Mouse (Mus musculus) liver, embryonic 16.5 days (tissue): Measurements from ENCODE around the gene Klc1. TPM values are rescaled to one million over a fixed set of nuclear protein-coding genes. Genes with fewer than 3 reads are reported as not detected.

ENCODE experiments used
- ATAC-seq: fragments of 200-750 bp; cut with Nextera tagmentation; 2 replicates; pipeline ENCODE4 v1.8.0; 2017; ENCODE audit warnings: low read depth, mild to moderate bottlenecking, moderate number of reproducible peaks, moderate library complexity
- H3K27ac ChIP-seq: fragments of 300-500 bp; sonication (generic); 2 replicates; pipeline ENCODE4 v1.5.1; 2014; ENCODE audit warnings: mild to moderate bottlenecking, low read length
- H3K27me3 ChIP-seq: fragments of 300-500 bp; sonication (generic); 2 replicates; pipeline ENCODE4 v1.6.1; 2014; ENCODE audit warnings: low read depth, low read length, mixed read lengths; ENCODE audit not compliant: control insufficient read depth, insufficient read depth
- H3K36me3 ChIP-seq: fragments of 300-500 bp; sonication (generic); 2 replicates; pipeline ENCODE4 v1.6.1; 2014; ENCODE audit warnings: mild to moderate bottlenecking; ENCODE audit not compliant: control insufficient read depth, insufficient read depth
- H3K4me1 ChIP-seq: fragments of 300-500 bp; sonication (generic); 2 replicates; pipeline ENCODE4 v1.6.1; 2014; ENCODE audit warnings: low read depth, low read length, mixed read lengths; ENCODE audit not compliant: control insufficient read depth
- H3K4me2 ChIP-seq: fragments of 300-500 bp; sonication (generic); 2 replicates; pipeline ENCODE4 v1.6.1; 2014; ENCODE audit warnings: low read depth, low read length, mixed read lengths
- H3K4me3 ChIP-seq: fragments of 300-500 bp; sonication (generic); 2 replicates; pipeline ENCODE4 v1.5.1; 2014; ENCODE audit warnings: low read depth, mild to moderate bottlenecking, low read length
- H3K9ac ChIP-seq: fragments of 300-500 bp; sonication (generic); 2 replicates; pipeline ENCODE4 v1.6.1; 2014; ENCODE audit warnings: low read depth, low read length
- H3K9me3 ChIP-seq: fragments of 300-500 bp; sonication (generic); replicated peaks from 2 replicates; pipeline ENCODE4 v1.6.1; 2016; ENCODE audit warnings: low read length; ENCODE audit not compliant: control insufficient read depth
- WGBS: fragments of 180-500 bp; shearing (Covaris S2); extraction: QIAGEN DNeasy Blood & Tissue Kit; methylation state at CpG from one replicate; pipeline ENCODE4 v1.1.7; 2014; ENCODE audit not compliant: insufficient replicate concordance; 5-methylcytosine and 5-hydroxymethylcytosine counted together
- polyA plus RNA-seq: library from polyadenylated mRNA; unstranded; fragments of >200 nt; fragmentation: Nextera tagmentation; extraction: Ambion mirVana; gene quantifications from 2 replicates; pipeline ENCODE4 v1.2.1, GENCODE M21; 2015

Gene Klc1
- polyA plus RNA-seq, 1 experiment from 2014 or later, result 14.5 TPM

- no peak for ATAC-seq
- Histone ChIP-seq H3K4me3 (no peak overlapping the region), H3K36me3 (no peaks in the 10 kb centered on the region), H3K4me1 (peaks cover 21% of the 10 kb centered on the region), H3K27me3 (no peaks in the 10 kb centered on the region), H3K9me3 (no peaks in the 10 kb centered on the region), H3K9ac (no peak overlapping the region), H3K27ac (no peak overlapping the region), H3K4me2 (no peak overlapping the region)
- 71% methylated on average over 7 of the region's 7 CpGs for WGBS
These were observed 1.8 kb downstream of the Klc1 start for GRCm38 (mm10) chr12:111760306-111760908.

- H3K9ac ChIP-seq, result no peak overlapping the region
- no peaks in the 10 kb centered on the region for H3K9me3 ChIP-seq
- no peaks in the 10 kb centered on the region for H3K36me3 ChIP-seq
- 88% methylated on average over 13 of the region's 13 CpGs for WGBS
- no peaks in the 10 kb centered on the region for H3K27me3 ChIP-seq
- H3K27ac ChIP-seq, result no peak overlapping the region
- H3K4me1 ChIP-seq, result peaks cover 32% of the 10 kb centered on the region
- ATAC-seq, result no peak
- no peak overlapping the region for H3K4me3 ChIP-seq
- H3K4me2 ChIP-seq, result no peak overlapping the region
These were observed 4.1 kb downstream of the Klc1 start for GRCm38 (mm10) chr12:111762620-111763280.

- peaks cover 14% of the 10 kb centered on the region for H3K4me1 ChIP-seq
- no peak overlapping the region for H3K4me3 ChIP-seq
- H3K27me3 ChIP-seq, result no peaks in the 10 kb centered on the region
- ATAC-seq, result no peak
- no peaks in the 10 kb centered on the region for H3K9me3 ChIP-seq
- no peak overlapping the region for H3K4me2 ChIP-seq
- WGBS, result 73% methylated on average over 16 of the region's 16 CpGs
- no peak overlapping the region for H3K27ac ChIP-seq
- no peak overlapping the region for H3K9ac ChIP-seq
- no peaks in the 10 kb centered on the region for H3K36me3 ChIP-seq
These were observed 7.9 kb downstream of the Klc1 start for GRCm38 (mm10) chr12:111766313-111767236.

GRCm38 (mm10) chr12:111768322-111768928 lies 9.8 kb downstream of the Klc1 start:
- no peak for ATAC-seq
- WGBS, result 78% methylated on average over 10 of the region's 10 CpGs
- no peak overlapping the region for H3K4me3 ChIP-seq
- H3K4me2 ChIP-seq, result no peak overlapping the region
- peaks cover 11% of the 10 kb centered on the region for H3K4me1 ChIP-seq
- no peaks in the 10 kb centered on the region; the same call in 1 of the 2 replicates for H3K36me3 ChIP-seq
- no peaks in the 10 kb centered on the region for H3K27me3 ChIP-seq
- no peaks in the 10 kb centered on the region for H3K9me3 ChIP-seq
- H3K27ac ChIP-seq, result no peak overlapping the region
- H3K9ac ChIP-seq, result no peak overlapping the region

GRCm38 (mm10) chr12:111769306-111769705 lies 10.7 kb downstream of the Klc1 start:
- H3K4me2 ChIP-seq, result no peak overlapping the region
- H3K4me1 ChIP-seq, result peaks cover 11% of the 10 kb centered on the region
- H3K9me3 ChIP-seq, result no peaks in the 10 kb centered on the region
- 39% methylated on average over 10 of the region's 10 CpGs for WGBS
- H3K9ac ChIP-seq, result no peak overlapping the region
- peaks cover 4% of the 10 kb centered on the region for H3K36me3 ChIP-seq
- H3K4me3 ChIP-seq, result no peak overlapping the region
- no peaks in the 10 kb centered on the region for H3K27me3 ChIP-seq
- H3K27ac ChIP-seq, result no peak overlapping the region
- no peak for ATAC-seq

- H3K4me2 ChIP-seq, result no peak overlapping the region
- no peak overlapping the region for H3K4me3 ChIP-seq
- peaks cover 11% of the 10 kb centered on the region for H3K4me1 ChIP-seq
- H3K36me3 ChIP-seq, result peaks cover 10% of the 10 kb centered on the region
- 68% methylated on average over 9 of the region's 9 CpGs for WGBS
- H3K27ac ChIP-seq, result no peak overlapping the region
- no peak overlapping the region for H3K9ac ChIP-seq
- ATAC-seq, result no peak
- no peaks in the 10 kb centered on the region for H3K27me3 ChIP-seq
- H3K9me3 ChIP-seq, result no peaks in the 10 kb centered on the region
These were observed 11.3 kb downstream of the Klc1 start for GRCm38 (mm10) chr12:111769816-111770577.

GRCm38 (mm10) chr12:111770651-111771050 lies 12.0 kb downstream of the Klc1 start:
- no peak overlapping the region for H3K4me3 ChIP-seq
- no peak for ATAC-seq
- no peak overlapping the region for H3K27ac ChIP-seq
- peaks cover 11% of the 10 kb centered on the region for H3K4me1 ChIP-seq
- 79% methylated on average over 10 of the region's 10 CpGs for WGBS
- no peak overlapping the region for H3K9ac ChIP-seq
- peaks cover 14% of the 10 kb centered on the region for H3K36me3 ChIP-seq
- H3K4me2 ChIP-seq, result no peak overlapping the region
- no peaks in the 10 kb centered on the region for H3K9me3 ChIP-seq
- no peaks in the 10 kb centered on the region for H3K27me3 ChIP-seq

GRCm38 (mm10) chr12:111774156-111774555 lies 15.5 kb downstream of the Klc1 start:
- no peak overlapping the region for H3K27ac ChIP-seq
- no peak overlapping the region for H3K4me3 ChIP-seq
- no peaks in the 10 kb centered on the region for H3K27me3 ChIP-seq
- no peaks in the 10 kb centered on the region for H3K9me3 ChIP-seq
- no peak overlapping the region for H3K4me2 ChIP-seq
- H3K36me3 ChIP-seq, result peaks cover 25% of the 10 kb centered on the region
- H3K4me1 ChIP-seq, result no peaks in the 10 kb centered on the region; the same call in 1 of the 2 replicates
- 87% methylated on average over 16 of the region's 16 CpGs for WGBS
- H3K9ac ChIP-seq, result no peak overlapping the region
- ATAC-seq, result no peak
